In the genomic region with DNA sequence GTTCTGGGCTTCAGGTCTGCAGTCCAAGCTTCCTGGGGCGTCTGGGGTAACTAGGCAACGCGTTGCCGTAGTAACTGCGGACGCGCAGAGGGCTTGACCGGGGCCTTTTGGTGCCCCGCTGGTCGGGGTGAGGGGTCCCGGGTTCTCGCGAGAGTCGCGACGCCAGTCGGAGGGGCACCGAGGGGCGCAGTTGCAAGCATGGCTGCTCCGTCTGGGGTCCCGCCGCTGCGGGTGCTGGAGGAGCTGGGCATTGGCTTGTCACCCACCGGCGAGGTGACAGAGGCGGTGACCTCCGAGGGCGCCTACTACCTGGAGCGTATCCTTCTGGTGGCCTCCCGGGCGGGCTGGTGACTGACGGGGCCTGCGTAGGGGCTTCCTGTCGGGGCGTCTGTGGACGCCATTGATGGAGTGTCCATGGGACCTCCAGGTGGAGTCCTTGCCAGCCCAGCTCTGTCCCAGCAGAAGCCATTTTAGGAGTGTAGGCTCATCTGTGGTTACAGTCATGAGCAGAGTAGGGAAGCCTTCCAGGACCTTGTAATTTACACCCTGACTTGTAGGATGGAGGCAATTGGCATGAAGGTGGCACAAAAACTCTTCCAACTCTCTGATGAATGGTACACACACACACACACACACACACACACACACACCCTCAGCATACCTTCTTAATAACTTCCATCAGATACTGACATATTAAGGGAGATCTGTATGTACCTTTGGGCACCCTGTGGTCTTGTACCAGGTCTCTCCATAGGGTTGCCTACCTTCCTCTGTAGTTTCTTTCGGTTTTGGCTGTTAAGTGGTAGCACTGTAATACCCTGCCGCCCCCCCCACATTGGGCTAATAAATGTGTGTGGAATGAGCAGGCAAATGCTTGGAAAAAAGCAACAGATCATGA, we compare ENCODE assay signal across 10 mouse cellular contexts. TPM values are rescaled to one million over a fixed set of nuclear protein-coding genes. Genes with fewer than 3 reads are reported as not detected.
DNase-seq lines count a peak whose midpoint lies in the region; ATAC-seq lines count a peak whose summit lies in the region.
"Had no signal": no experiment of that assay in that cellular context is flagged by ENCODE, and none has a peak within 500 bp of the region (broad histone marks: within the 10 kb centered on the region; RNA-seq: fewer than 3 reads in every experiment).

Gene Spag16, plus strand, starts transcription at position 165 of the 898 bp plus-strand sequence.

- H3K36me3 ChIP-seq in forebrain, embryonic 14.5 days (ENCODE audit: control insufficient read depth, insufficient read depth, low read length), result no peaks in the 10 kb centered on the region
- no peaks in the 10 kb centered on the region for H3K36me3 ChIP-seq in liver, embryonic 15.5 days (replicated peaks)

- H3K9me3 ChIP-seq in forebrain, embryonic 14.5 days (replicated peaks; ENCODE audit: control insufficient read depth, low read length), result no peaks in the 10 kb centered on the region
- no peaks in the 10 kb centered on the region for H3K9me3 ChIP-seq in liver, embryonic 15.5 days (replicated peaks)

- peak within 1 kb of the TSS; percentile 64 for H3K4me2 ChIP-seq in forebrain, embryonic 14.5 days (ENCODE audit: low read length)
- peak within 1 kb of the TSS; percentile 62 for H3K4me2 ChIP-seq in liver, embryonic 15.5 days

- WGBS in forebrain, embryonic 14.5 days, result 8% methylated on average over 38 of the region's 38 CpGs
- 11% methylated on average over 38 of the region's 38 CpGs for WGBS in liver, embryonic 15.5 days (ENCODE audit: insufficient replicate concordance)

- H3K27ac ChIP-seq in forebrain, embryonic 14.5 days (ENCODE audit: low read depth, low read length), result no peak within 1 kb of the TSS
- no peak within 1 kb of the TSS for H3K27ac ChIP-seq in liver, embryonic 15.5 days (replicated peaks)
- H3K27ac ChIP-seq: macrophage had no signal

- H3K4me3 ChIP-seq in forebrain, embryonic 14.5 days (ENCODE audit: low read depth, low read length), result peak within 1 kb of the TSS; percentile 40
- H3K4me3 ChIP-seq in liver, embryonic 15.5 days (replicated peaks), result peak within 1 kb of the TSS; percentile 41

- no peaks in the 10 kb centered on the region for H3K27me3 ChIP-seq in forebrain, embryonic 14.5 days (replicated peaks; ENCODE audit: control insufficient read depth, insufficient read depth, low read length)
- H3K27me3 ChIP-seq in liver, embryonic 15.5 days, result no peaks in the 10 kb centered on the region

- peak within 1 kb of the TSS; percentile 60 for H3K9ac ChIP-seq in forebrain, embryonic 14.5 days (ENCODE audit: low read length)
- H3K9ac ChIP-seq in liver, embryonic 15.5 days, result no peak within 1 kb of the TSS

- no peaks in the 10 kb centered on the region for H3K4me1 ChIP-seq in forebrain, embryonic 14.5 days (ENCODE audit: control insufficient read depth, insufficient read depth, low read length)
- no peaks in the 10 kb centered on the region for H3K4me1 ChIP-seq in liver, embryonic 15.5 days (replicated peaks)

- peak; percentile 18 for DNase-seq in gastrocnemius, postnatal 4 days (ENCODE audit: low spot score in 2 of 2)
- DNase-seq in gastrocnemius, adult 8-10 months (ENCODE audit: low spot score in 2 of 2), result no peak
- peak; percentile 32 for DNase-seq in adrenal gland, postnatal 25 days
- DNase-seq in forebrain, embryonic 14.5 days (ENCODE audit: low spot score), result peak; percentile 67
- peak; percentile 9 for DNase-seq in kidney, adult 9 months
- DNase-seq in retina, embryonic 14.5 days (ENCODE audit: low spot score), result peak; percentile 87
- no peak for DNase-seq in urinary bladder, postnatal 25 days (ENCODE audit: low spot score)

- ATAC-seq in forebrain, embryonic 14.5 days, result peak; percentile 92
- ATAC-seq in liver, embryonic 15.5 days (ENCODE audit: insufficient read depth), result 0 out of 2 replicates have a peak, but pooled peaks have one; percentile 37

RNA-seq across cellular contexts. Expression of gene Spag16, which starts in this region (rescaled TPM):
- not detected for total RNA-seq in gastrocnemius, postnatal 4 days (2021)
- total RNA-seq in gastrocnemius, adult 8-10 months (2022), result not detected
- total RNA-seq in adrenal gland, postnatal 25 days (2021), result not detected in 2 replicates
- 1.7 and 2.0 TPM in 2 replicates for polyA plus RNA-seq in forebrain, embryonic 14.5 days (2014; fragmentation: Nextera tagmentation; extraction: Ambion mirVana)
- polyA plus RNA-seq in liver, embryonic 15.5 days (2015; fragmentation: Nextera tagmentation; extraction: Ambion mirVana), result not detected in 2 replicates
- total RNA-seq: MEL had no signal
- polyA plus RNA-seq: macrophage had no signal

Comparison
In these comparisons a context has a peak if more than half of its experiments do, and no peak if none do; other contexts are left out.
1. Peak in DNase-seq in gastrocnemius, postnatal 4 days; RNA of the gene not detected or under 1 TPM.
2. Peak in DNase-seq in adrenal gland, postnatal 25 days; RNA of the gene not detected or under 1 TPM.
3. Peak in ATAC-seq, H3K4me3 ChIP-seq and H3K4me2 ChIP-seq in liver, embryonic 15.5 days; RNA of the gene not detected or under 1 TPM.
4. DNase-seq: peak in forebrain, embryonic 14.5 days (single experiment), kidney, adult 9 months (single experiment) and retina, embryonic 14.5 days (single experiment); none in gastrocnemius, adult 8-10 months (0 of 2) and urinary bladder, postnatal 25 days (single experiment).